Mouse (Mus musculus) right cerebral cortex, adult 18-20 months (tissue): ENCODE results near the gene Mef2a.

ENCODE experiments used
- DNase-seq: peaks from one replicate; pipeline ENCODE4 v3.0.0; 2022; ENCODE audit warnings: mixed read lengths

Mef2a gene

DNA sequence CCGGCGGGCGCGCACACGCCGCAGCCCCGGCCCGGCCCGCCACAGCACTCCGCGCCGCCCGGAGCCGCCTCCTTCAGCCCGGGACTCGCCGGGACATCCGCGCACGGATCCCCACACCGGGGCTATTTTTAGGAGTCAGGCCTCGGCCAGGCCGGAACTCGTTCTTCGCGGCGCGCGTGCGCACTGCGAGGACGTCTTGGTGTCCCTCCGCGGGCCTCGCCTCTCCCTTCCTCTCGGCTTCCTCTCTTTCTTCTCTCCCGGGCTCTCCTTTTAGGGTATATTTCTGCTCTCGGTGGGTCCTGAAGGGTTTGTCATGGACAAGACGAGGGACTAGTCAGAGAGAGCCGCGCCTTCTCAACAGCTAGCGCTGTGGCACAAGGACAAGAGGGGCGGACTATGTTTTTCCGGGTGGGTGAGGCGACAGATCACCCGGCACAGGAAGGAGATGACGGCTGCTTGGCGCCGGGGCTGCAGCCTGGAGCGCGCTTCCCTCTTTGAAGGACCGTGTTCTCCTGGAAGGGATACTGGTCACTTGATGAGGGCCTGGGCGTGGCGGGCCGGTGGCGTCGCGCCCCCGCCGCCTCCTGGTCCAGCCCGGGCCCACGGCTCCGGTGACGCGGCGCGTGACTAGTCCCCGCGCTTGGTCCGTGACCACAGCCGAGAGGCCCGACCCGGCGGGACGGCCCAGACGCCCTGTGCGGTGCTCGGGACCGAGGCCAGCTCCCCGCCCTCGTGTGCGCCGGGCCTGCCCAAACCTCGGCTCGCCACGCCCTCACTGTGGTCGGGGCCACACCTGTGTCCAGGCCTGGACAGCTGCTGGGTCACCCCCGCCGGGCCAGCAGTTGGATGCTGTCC is at the start of gene Mef2a:
TSS of gene Mef2a (minus strand) at position 130 of the 855 bp plus-strand sequence.
- peak; percentile 95 for DNase-seq

DNA sequence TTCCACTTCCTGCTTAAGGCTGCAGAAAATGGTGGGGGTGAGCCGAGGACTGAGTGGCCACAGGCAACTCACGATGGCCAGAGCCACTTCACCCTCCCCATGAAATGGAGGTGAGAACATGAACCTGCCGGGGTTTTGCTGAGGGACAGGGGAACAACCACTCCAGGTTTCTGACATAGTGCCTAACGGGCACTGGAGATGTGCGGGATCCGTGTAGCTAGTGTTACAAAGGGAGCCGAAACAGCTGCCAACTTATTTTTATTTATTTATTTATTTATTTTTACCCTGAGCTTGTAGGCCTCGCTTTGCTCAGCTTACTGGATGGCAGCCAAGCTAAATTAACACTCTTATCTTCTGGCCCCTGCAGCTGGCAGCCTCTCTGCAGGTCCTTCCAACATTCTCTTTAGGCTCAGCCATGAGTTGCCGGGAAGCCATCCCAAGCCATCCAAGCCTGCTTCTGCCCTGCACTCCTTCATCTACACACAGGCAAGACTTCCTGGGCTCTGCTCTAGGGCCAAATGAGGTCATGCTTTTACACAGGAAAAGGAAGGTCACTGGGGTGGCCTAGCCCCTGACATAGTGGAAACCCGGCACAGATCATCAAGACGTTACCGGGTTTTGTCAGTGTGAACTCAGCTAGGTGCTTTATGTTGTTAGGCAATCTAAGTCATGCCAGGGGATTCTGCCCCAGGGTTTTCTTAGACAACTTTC is 49.0 kb upstream of the Mef2a start:
- DNase-seq = peak; percentile 32

DNA sequence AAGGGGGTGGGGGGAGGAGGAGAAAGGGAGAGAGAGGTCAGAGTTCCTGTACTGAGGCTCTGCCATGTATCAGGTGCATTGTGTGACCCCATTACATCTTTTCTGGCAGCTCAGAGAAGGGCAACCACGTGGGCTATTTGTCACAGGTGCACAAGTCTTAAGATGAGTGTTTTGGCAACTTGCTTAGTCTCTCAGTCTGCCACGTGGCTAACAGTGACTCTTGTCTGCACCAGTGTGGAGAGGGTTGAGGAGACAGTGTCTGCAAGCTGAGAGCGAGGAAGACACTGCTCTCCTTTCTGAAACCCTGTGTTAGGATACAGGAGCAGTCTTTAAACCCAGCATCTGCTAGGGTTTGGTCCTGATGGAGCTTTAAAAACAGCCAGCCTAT is 48.4 kb upstream of the Mef2a start:
- DNase-seq = no peak

DNA sequence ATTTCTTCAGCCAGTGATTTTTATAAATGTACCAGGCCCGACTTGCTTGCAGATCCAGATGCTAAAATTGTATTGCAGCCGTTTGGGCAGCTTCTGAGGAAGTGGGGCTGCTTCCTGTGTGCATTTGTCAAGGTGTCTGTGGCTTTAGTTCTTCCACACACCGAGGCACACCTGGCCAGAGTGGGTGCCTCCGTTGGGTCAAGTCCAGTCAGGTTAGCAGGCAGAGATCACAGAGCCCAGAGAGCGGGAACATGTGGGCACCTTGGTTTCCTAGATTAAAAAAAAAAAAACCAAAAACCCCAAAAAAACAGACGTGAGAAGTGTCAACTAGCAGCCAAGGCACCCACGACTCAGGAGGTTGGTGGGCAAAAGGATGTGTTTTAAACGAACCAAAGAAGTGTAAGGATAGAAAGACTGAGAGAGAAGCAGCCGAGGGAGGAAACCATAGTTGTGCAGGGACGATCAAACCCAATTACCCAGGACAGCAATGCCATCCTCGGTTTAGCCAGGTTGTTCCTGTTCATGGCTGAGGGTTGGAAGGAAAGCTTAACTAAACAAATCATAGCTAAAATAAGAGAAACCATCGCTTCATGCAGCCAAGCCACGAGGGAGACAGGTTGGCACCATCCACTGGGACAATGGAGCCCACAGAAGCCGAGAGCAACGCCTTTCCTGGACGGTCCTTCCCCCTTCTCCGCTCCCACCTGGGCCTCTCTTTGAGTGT is 47.1 kb upstream of the Mef2a start:
- no peak for DNase-seq

DNA sequence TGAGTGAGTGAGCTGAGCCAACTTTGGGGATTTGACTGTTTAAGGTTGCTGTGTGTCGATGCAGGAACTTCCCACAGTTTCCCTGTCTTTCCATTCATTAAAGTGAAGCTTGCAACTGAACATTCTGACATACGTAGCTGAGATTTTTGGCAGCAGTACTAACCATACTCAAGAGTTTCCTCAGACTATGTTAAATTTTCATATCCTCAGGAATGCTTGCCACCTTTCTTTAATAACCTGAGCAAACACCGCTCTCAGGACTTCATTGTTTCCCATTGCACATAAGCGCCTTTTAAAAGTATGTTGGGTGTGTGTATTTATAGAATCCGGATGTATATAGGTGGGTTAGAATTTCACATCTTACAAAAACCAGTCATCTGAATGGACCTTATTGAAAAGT is 45.5 kb upstream of the Mef2a start:
- no peak for DNase-seq

DNA sequence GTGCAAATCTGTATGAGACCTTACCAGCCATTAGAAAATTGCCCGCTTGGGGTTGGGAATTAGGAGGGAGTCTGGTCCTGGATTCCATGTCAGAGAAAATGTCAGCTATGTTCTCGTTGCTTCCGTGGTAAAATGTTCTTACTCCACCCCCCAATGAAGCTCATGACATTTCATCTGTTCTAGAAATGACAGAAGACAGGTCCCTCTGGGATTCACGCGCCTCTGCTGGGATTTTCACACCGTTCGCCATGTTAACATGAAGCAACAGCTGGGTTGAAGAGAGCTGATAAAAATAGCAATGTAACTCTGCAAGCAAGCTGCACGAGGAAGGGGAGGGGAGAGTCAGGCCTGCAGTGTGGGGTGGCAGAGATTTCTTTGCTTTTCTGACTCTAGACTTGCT is 42.1 kb upstream of the Mef2a start:
- peak; percentile 63 for DNase-seq

DNA sequence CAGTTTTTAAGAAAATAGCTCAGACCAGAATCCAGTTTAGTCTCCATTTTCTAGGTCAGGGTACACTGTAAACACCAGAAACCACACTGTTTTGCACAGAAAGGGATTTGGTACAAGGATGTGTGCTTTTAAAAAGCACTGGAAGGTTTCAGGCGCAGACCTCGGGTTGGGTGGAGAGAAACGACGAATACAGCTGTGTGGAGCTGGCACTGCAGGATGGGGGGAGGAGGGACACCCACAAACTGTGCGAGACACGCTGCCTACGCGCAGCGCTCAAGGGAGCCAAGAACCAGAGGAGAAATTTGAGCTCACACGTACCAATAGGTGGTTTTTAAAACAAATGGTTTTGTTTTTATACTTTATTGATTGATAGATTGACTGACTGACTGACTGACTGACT is 40.0 kb upstream of the Mef2a start:
- DNase-seq = peak; percentile 75

DNA sequence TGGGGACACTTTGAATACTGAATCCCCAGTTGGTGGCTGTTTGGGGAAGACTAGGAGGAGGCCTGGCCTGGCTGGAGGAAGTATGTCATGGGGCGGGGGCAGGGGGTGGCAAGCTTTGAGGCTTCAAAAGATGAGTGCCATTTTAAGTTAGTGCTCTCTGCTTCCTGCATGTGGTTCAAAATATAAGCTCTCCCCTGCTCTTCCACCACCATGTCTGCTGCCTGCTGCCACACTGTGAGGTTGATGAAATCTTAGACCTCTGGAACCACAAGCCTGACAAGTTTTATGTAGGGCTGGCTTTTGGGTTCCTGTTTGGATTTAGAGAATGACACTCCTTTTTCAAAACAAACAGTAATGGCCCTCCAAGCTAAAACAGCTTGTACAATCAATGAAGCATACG is 34.4 kb upstream of the Mef2a start:
- no peak for DNase-seq

DNA sequence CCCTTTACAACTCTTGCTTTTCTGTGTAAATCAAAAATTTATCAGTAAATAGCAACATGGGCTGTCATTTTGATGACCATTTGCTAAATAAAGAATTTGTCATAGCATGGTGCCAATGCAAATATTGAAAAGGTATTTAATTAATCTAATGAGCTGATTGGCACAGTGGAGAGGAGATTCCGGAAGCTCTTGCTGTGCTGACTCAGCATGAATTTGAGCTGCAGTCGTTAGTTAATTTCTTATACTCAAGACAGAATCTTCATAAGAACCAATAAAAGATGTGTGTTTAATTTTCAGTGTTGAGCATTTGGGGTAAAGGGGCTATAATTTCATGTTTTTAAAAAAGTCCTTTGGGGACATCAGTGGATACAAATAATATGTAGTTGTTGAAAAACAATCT is 31.5 kb upstream of the Mef2a start:
- no peak for DNase-seq

DNA sequence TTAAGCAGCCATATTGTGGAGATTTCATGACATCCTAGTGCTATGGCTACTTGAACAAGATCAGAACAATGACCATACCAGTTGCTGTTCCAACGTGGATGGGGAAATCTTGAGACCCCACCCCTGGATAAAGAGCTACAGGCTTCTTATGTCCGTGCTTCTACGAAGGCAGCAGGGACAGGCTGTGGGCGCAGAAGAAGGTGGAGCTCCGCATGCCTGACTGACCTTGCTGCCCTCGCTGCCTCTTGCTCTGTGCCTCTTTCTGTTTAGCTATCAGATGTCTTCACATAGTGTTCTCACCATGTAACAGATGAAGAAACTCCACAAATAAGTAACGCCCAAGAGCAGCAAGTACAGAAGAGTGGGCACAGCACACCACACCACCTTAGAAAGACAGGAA is 29.7 kb upstream of the Mef2a start:
- no peak for DNase-seq

DNA sequence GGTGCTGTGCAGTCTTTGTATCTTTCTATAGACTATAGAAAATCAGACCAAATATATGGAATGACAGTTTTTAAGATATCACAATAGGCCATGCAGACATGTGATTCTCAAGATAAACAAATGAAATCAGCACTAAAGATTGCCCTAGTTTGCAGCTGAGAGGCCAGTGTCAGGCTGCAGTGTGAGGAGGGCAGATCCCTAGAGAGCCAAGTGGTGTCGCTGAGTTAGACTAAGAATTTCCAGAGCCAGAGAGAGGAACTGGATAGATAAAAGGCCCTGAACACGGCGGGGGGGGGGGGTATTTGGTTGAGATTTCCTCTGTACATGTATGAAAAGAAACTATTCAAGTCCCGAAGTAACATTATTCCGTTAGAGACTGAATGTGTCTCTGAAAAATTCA is 28.7 kb upstream of the Mef2a start:
- DNase-seq = no peak

DNA sequence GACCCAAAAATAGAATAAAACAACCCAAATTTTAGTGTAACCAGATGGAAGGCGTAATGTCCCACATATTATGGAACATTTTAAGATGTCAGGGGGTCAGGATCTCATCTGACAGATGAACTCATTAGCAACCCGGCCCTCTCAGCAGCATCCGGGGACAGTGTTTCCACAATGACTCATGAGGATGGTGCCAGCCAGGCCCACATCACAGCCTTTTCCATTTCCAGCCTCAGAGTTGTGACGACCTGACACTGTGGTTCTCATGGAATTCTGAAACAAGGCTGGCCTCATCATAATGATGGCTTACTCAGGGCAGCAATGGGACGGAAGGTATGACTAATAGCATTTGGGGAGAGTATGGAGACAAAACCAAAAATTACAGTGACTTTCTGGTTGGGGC is 18.1 kb upstream of the Mef2a start:
- DNase-seq = peak; percentile 36

DNA sequence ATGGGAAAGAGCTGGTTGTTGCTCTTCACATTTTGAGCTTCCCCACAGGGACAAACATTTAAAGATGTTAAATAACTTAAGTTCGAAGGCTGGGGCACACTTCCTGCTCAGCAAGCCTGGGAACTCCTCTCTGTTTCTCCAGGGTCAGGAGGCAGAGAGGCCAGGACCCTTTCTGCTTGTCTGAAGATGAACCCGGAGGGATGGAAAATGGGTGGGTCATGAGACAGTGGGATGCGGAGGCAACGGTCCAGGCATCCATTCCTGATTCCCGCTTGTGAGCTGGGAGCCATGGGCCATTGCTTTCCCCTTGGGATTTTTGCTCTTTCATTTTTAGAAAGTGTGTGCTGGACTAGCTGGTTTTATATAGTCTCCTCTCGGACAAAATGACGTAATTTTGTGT is 17.4 kb upstream of the Mef2a start:
- no peak for DNase-seq

DNA sequence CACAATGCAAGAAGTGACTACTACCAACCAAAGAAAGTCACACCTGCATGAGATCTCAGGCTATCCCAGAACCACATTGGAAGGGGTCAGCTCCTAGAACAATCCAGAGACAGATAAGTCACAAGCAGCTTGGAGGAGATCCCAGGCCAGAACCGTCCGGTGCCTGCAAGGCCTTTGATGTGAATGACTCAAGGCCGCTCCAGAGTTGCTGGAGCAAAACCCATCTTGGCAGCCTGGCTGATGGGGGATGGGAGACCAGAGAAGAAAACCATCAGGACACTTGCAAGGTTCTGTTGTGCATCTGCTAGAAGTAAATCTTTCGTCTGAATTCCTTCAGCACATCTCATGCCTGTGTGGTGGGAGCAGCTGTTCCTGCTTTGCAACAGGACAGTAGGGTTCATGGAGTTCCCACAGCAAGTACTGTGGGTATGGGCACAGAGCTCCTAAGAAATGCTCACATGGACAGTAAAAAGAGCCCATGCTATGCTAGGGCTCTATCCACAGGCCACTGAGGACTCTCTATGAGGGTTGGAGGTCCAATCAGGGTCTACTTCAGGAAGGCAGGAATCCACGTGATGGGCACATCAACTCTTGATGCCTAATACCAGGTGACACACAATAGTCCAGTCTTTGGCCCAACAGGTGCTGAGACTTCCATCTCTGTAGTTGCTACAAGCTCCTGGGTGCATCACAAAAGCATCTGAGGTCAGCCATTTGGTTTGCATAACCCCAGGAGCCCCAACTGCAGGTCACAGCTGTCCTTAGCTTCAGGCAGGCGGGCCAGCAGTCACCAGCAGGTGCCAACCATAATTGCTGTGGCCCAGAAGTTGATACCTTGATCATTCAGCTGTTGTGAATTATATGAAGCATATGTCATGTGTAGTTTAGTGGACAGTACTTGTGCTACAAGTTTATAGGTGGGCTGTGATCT is 12.5 kb upstream of the Mef2a start:
- DNase-seq = no peak

DNA sequence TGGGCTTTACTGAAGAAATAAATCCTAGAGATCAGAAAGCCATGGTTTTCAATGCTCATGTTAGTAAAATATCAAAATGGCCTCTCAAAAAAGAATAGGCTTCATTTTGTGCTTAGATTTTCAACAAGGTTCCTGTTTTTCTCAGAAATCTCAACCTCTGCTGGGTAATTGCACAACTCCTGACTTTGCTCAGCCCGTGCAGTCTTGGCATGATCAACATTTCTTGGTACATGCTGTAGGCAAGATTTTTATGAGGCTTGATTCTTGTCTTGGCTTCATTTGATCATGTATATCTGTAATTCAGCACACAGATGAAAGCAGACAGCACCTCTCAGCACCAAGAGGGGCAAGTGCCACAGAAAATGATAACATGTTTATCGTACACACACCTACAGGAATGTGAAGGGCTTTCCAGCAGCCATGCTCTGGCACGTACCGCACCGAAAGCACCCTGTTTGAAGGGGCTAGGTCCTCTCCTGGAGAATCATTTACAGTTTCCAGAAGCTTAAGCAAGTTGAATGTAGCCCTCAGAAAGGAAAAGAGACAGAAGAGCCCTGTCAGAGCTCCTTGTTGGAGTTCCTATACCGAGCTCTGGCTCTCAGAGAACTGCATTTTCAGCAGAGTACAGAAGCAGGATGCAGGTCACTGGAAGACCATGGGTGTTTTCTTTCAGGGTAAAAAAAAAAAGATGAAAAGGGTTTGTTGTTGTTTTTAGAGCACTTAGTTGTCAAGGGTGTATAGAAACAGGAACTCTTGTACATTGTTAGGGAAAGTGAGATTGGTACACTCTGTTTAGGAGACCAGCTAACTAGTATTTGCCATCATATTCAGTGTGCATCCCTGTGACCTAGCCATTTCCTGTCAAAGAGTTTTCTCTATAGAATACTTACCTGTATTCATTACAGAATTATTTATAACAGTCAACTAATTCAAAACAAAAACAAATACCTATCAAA is 7.8 kb upstream of the Mef2a start:
- DNase-seq = no peak

DNA sequence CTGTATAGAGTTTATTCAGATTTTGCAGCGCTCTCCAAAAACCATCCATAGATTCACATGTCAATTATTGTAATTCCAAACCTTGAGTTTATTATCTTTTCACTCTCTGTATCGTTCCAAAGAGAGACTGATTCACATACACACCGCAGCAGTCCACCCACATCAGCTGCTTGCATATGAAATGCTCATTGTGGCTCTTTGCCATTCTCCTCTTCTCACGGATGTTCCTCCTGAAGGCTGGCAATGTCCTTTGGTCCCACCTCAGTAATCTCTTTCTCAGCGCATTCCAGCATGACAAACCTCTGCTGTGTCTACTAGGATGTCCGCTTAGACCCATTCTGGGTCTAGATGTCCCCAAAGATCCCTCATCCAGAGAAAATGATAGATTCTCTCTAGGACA is 4.1 kb upstream of the Mef2a start:
- no peak for DNase-seq

DNA sequence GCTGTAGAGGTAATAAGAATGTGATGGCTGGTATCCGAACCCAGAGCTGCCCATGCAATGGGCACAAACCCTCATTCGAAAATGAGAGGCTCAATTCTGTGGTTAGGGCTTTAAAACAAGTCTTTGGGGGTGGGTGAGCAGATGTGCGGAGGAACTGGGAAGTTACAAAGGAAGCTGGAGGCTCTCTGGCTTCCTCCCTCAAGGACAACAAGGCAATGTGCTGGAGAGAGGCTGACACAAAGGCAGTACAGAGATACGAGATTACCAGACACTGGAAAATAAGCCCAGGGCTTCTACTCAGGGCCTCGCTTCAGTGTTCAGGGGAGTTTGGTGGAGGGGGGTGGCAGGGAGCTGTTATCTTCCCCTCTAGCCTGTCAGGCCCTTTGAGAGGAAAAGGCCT is 1.3 kb upstream of the Mef2a start:
- DNase-seq = peak; percentile 48

DNA sequence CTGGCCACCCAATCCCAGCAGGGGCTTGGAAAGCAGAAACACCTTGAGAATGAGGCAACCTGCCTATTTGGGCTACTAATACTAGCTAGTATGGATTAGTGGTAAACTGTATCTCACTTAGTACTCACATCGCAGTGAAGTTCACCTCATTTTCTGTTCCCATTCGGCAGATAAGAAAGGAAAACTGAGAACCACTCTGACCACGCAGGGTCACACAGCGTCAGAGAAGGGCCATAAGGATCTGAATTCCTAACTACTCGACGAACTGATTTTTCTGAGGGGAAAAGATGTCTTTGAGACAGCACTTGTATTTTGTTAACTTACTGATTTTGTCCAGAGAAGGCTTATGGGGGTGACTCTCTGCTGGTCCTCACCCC is 914 bp upstream of the Mef2a start:
- DNase-seq = no peak

DNA sequence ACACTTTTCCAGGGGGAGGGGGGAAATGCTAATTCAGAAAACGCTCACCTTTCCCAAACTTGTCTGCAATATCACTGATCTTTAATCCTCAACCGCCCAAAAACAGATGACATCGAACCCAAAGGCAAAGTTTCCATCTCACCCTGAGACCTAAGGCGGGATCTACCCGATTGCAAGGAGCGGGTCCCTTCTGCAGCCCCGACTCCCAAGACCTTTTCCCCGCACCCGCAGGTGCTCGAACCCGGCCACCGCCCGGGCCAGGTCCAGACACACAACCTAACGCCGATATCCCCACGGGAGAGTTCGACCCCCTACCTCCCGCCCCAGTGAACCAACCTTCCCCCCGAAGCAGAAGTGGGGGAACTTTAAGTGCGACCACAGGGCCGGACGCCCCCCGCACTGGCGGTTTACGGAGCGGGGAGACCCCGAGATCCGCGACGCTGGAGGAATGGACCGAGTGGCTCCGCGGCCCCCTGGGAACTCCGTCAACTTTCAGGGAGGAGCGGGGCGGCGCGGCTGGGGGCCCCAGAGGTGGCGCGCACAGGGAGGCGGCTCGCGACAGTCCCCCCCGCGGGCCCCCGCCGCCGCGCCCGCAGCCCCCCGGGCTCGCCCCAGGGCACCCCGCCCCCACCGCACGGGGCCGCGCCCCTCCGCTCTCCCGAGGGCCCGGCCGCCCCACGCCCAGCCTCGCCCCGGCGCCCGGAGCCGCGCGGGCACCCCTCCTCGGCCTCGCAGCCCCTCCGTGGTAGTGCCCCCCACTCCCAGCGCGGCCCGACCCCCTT is 576 bp downstream of the Mef2a start:
- peak; percentile 14 for DNase-seq

DNA sequence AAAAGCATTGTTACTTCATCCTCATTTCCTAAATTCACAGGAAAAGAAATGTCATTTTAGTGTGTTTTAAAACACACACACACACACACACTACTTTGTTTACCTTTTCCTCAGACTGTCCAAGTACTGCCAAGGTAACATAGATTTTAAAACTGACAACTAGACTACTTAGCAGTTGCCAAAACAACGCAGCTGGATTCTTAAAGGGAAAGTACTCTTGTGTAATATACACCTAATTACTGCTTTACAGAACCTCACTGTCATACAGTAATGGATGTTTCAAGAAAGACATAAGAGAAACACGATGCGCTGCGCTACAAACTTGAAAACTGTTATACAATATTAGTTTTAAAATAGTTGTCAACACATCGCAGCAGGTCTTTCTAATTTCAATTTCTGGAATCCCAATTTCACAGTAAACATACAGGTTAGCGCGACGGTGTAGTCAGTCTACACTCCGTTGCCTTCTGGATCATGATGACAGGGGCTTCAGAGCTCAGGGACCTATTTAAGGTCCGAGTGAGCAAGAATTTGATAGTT is 1.2 kb downstream of the Mef2a start:
- DNase-seq = no peak
